Mouse (Mus musculus): ENCODE measurements around the gene Cacna1d.

GRCm38 (mm10) chr14:30016666-30017065 is 474.6 kb downstream of the Cacna1d start:
- TF ChIP-seq MEF2A (IDR thresholded peaks at IDR 0.05; ENCODE audit: extremely low read depth, insufficient replicate concordance, low read depth, low read length, poor library complexity, severe bottlenecking): no peak
- no peak for TF ChIP-seq MAX (IDR thresholded peaks at IDR 0.05; ENCODE audit: low read length)
- TF ChIP-seq ZMIZ1 (IDR thresholded peaks at IDR 0.05; ENCODE audit: low read depth, low read length): no peak
- no peak for TF ChIP-seq CTCF (IDR thresholded peaks at IDR 0.05 in 2 of 3, conservative IDR thresholded peaks at IDR 0.05 in 1 of 3; ENCODE audit: control insufficient read depth in 1 of 3, insufficient read depth in 1 of 3, low read depth in 2 of 3, low read length in 3 of 3, poor library complexity in 1 of 3, severe bottlenecking in 1 of 3)
- TF ChIP-seq MXI1 (IDR thresholded peaks at IDR 0.05; ENCODE audit: low read depth, low read length): no peak
- no peak for TF ChIP-seq POLR2A (IDR thresholded peaks at IDR 0.05; ENCODE audit: control insufficient read depth in 1 of 2, insufficient read depth in 1 of 2, low read depth in 1 of 2, low read length in 2 of 2, poor library complexity in 1 of 2)
- no peak for TF ChIP-seq E2F4 (IDR thresholded peaks at IDR 0.05; ENCODE audit: borderline replicate concordance, low read depth, low read length)
- TF ChIP-seq SMC3 (IDR thresholded peaks at IDR 0.05; ENCODE audit: low read depth, low read length): no peak
- TF ChIP-seq ETS1 (IDR thresholded peaks at IDR 0.05; ENCODE audit: low read depth, low read length): no peak
- no peak for TF ChIP-seq EP300 (IDR thresholded peaks at IDR 0.05; ENCODE audit: low read depth in 1 of 2, low read length in 2 of 2)

Data from MEL (cell line).